Mouse (Mus musculus) 416B (cell line): Measurements from ENCODE around the gene Galnt18.

Experiments
- DNase-seq: peaks from one replicate; pipeline ENCODE4 v3.0.0; 2011; ENCODE audit warnings: low read depth

Gene Galnt18

GRCm38 (mm10) chr7:111483896-111484295, 295.9 kb downstream of the Galnt18 start:
- DNase-seq: no peak

GRCm38 (mm10) chr7:111483321-111483720, 296.5 kb downstream of the Galnt18 start:
- DNase-seq: no peak

- no peak for DNase-seq
Measured at GRCm38 (mm10) chr7:111467715-111468114, 312.1 kb downstream of the Galnt18 start.

DNA sequence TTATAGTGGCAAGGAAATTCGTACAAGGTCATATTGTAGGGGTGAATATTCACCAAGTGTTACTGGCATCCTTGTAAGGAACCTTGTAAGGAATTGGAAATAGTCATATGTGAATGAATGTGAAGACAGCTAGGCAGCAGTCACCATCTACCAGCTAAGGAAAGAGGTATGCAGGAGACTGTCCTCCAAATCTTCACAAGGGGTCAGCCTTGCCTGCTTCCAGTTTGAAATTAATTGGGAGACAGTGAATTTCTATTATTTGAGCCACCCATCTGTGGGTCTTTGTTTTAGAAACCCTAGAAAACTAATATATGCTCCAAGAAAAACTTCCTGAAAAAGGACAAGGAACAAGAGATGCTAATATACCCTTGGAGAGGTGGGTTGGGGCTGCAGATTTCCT, 313.1 kb downstream of the Galnt18 start:
- DNase-seq: no peak

- no peak for DNase-seq
Measured at GRCm38 (mm10) chr7:111466121-111466520, 313.7 kb downstream of the Galnt18 start.

DNA sequence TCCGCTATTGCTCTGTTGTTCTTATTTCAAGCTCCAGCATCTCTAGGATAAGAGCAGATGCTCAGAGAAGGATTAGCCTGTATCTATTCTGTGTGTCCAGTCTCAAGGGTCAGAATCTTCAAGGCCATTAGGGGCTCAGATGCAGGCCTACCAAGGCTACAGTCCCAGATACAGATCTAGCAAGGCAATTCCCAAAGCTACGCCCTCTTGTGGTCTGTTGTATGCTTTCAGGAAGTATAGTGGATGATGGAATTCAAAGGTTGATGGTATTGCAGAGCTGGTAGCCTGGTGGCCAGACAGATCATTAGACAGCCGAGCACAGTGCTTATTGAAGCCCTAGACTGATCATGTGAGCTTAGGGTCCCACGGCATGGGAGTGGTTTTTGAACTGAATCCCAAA, 320.1 kb downstream of the Galnt18 start:
- DNase-seq: no peak

DNA sequence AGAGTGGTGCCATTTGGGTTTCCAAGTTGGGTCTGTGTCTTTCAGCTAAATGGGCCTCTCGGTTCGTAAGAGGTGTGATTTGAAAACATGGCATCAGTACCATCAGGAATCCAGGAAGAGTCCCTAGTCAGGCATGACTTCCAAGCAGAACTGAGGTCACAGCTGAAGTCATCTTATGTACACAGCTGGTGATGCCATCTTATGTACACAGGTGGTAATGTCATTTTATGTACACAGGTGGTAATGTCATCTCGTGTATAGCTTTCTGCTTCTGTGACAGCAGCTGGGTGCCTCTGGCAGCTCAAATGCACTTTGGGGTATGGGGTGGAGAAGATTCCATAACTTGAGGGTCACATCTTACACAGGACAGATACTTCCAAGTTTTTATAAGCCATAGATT, 323.8 kb downstream of the Galnt18 start:
- no peak for DNase-seq

GRCm38 (mm10) chr7:111455541-111455940, 324.2 kb downstream of the Galnt18 start:
- DNase-seq: no peak

DNA sequence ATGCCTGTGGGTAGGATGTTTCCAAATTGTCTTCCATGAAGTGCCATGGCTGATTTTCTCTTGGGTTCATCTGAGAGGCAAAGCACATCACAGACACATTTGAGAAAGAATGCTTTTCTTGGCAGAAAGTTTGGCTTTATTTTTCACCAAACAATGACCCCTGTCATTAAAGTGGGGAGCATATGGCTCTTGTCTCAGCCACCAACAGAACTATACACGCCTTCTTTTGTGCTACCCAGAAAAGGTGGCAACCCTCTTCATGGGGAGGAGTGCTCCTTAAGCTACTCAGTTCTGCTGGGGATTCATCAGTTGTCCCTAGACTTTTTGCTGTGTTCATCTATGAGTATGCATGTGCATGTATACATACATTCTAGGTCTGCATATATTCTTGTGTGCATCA, 327.8 kb downstream of the Galnt18 start:
- DNase-seq: no peak

- DNase-seq: no peak
Measured at GRCm38 (mm10) chr7:111450286-111451095, 329.3 kb downstream of the Galnt18 start.

DNA sequence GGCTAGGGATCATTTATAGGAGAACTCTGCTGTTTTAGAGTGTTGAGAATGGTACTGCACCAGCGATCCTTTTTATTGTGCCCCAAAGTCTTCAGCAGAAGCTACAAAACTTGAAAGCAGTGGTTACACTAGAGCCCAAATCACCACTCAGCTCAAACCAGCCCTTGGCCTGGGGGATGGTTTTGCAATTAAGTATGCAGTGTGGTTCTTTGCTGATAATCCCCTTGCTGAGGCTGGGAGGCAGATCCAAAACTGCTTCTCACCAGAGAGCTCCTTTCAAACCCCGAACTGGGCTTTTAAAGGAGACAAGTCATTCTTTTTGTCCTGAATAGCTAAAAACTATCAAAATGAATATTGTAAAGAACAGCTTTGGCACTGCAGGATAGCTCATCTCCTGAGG, 346.6 kb downstream of the Galnt18 start:
- no peak for DNase-seq

- DNase-seq: no peak
Measured at GRCm38 (mm10) chr7:111427392-111427791, 352.4 kb downstream of the Galnt18 start.
